Mouse (Mus musculus) spleen, postnatal 4 days (tissue): Measurements from ENCODE around the gene Il7r.

Source experiments
- DNase-seq, 2 experiments: peaks; one replicate each; pipeline ENCODE4 v3.0.0; 2022; ENCODE audit warnings: low spot score in 2 of 2

Gene Il7r

GRCm38 (mm10) chr15:9472167-9472566 lies 57.8 kb downstream of the Il7r start:
- no peak for DNase-seq

GRCm38 (mm10) chr15:9471053-9471685 lies 58.8 kb downstream of the Il7r start:
- DNase-seq: no peak

DNA sequence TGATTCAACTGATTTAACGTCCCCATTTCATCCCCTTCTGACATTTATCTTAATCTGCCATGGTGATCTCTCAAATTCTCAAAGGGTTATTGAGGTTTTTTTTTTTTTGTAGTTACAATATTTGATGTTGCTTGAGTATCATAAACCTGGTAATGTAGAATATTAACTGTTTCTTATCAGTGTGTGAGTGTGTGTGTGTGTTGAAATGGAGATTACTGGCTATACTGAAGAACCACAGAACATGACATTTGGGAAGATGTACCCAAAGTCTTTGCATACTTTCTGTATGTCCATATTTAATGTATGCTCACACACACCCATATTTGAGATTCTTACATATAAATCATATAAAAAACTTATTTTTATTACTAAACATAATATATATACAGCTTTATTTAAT lies 65.9 kb downstream of the Il7r start:
- DNase-seq: no peak

- DNase-seq: peak; percentile 23 to 64
Measured at GRCm38 (mm10) chr15:9463521-9464027, 66.4 kb downstream of the Il7r start.
